Mouse (Mus musculus) testis, postnatal 14 days (tissue): ENCODE results near the gene Krt82.

ENCODE experiments used
- DNase-seq: peaks from one replicate; pipeline ENCODE4 v3.0.0; 2021; ENCODE audit warnings: low spot score

Krt82 gene

DNA sequence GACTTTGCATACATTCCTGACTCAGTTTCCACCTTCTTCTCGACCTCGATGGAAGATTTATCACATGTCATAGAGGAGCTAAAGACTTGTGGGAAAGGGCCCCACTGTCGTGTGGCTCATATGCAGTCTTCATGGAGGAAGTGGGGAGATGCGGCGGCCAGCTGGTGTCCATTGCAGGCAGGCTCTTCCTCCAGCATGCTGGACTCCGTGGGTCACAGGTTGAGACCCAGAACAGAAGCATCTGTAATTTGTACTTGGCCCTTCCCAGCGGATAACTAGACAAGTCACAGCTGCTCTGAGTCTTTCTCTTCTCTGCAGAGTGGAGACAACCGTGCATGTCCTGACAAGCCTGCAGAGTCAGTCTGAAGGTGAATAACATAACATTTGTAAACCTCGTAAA lies 42.2 kb downstream of the Krt82 start:
- DNase-seq, result no peak

DNA sequence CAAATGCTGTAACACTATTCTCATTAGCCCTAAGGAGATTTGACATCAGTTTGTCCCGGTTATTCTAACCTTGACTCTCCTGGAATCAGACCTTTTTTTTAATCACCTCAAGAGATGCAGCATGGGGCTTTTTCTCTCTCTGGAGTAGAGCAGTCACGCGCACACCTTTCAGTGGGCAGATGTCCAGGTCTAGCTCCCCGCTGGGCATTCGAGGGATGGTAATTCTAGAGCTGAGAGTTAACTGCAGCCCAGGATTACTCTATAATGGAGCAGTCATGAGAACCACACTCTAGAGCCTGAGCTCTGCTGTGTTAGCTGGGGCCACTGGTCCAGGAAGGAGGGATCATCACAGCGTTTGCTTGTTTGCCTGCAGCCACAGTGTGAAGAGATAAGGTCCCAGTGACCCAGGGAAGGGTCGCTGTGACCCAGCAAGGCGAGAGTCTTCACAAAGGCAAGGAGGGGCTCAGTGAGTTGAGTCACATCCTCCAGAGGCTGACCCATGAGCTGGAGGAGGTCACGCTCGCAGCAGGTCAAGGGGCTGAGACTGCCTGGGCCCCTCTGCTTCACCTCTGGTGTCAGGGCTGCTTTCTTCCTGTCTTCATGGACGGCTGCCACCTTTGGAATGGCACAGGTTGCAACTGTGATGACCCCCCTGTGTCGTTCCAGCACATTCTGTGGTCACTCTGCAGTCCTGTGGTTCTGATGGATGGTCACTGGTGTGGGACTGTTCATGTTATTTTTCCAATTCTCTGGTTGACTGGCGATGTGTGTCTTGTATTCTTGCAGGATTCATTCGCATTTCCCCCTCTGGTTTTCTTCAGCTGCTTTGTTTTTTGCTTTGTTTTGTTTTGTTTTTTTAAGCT lies 43.3 kb downstream of the Krt82 start:
- DNase-seq, result no peak

DNA sequence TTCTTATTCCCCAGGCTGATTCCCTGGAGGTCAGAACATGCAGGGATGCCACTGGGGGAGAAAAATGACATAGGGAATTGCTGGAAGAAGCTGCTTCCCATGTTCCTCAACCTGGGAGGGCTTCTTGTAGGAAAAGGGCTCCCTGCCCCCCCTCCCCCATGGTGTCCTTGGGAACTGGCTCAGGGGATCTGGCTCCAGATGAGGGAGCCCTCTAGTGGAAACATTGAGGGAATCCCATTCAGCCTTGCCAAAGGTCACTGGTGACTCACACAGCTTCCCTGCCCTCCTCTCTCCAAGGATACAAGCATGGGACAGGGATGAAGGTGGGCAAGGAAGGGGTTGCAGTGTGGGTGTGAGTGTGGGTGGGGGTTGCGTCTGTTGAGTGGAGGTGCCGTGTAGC lies 53.3 kb downstream of the Krt82 start:
- no peak for DNase-seq

DNA sequence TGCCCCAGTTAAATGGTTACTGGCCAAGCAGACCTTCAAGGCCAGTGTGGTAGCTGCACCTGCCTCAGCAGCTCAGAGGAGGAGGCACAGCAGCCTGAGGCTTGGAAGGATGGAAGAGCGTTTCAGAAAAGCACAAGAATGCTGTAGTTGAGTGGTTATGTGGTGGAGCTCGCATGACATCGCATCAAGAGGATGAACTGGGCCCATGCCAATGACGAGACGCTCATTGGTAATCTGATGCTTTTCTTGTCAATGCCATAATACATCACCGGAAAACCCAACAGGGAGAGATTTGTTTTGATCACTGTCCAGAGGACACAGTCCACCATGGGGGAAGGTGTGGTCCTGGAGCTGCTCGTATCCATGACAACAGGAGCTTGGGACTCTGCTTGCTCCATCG lies 55.2 kb downstream of the Krt82 start:
- DNase-seq, result no peak

DNA sequence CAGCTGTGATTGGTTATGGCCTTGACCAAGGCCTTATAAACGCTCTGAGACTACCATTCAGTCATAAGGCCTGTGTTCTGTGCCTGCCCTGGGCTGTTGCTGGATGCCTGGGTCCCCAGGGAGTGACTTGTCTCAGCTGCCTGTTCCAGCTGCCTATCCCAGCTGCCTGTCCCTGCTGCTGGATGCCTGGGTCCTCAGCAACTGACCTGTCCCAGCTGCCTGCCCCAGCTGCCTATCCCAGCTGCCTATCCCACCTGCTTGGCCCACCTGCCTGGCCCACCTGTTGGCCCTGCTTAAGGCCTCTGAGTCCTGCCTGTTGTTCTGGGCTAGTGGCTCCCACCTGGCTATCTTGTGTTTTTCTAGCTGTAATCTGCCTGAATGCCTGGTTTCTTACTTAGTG lies 56.3 kb downstream of the Krt82 start:
- DNase-seq, result no peak

DNA sequence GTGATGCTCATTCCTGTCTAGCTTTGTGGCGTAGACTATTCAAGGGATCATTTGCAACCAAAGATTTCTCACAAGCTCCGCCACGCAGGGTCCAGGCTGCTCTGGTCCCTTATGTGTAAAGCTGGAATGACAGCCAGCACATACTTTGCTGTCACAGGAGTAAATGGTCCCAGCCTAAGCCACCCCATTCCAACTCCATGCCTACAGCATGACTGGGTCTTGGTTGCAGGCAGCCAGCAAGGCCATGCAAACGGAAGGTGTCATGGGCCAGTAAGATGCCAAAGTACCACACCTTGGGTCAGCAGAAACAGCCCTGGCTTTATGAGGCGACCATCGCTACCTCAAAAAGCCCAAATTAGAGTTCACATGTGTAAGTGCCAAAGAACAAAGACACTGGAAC lies 56.8 kb downstream of the Krt82 start:
- DNase-seq, result no peak

DNA sequence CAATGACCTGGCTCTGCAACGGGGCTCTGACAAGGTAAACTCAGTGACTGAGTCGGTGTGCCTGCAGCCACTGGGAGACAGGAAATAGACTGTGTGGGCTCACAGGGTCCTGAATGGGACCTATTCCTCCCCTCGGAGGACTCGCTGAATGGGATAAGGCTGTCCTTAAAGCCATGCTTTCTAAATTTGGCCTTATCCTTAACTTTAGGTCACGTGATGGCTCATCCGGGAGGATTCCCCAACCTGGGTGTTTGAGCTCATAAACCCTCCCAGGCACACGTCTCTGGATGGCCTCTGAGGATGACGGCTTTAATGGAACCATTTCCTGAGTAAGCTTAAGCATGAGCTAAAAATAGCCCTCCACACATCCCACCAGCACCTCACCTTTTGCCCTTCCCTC lies 57.7 kb downstream of the Krt82 start:
- DNase-seq, result no peak

DNA sequence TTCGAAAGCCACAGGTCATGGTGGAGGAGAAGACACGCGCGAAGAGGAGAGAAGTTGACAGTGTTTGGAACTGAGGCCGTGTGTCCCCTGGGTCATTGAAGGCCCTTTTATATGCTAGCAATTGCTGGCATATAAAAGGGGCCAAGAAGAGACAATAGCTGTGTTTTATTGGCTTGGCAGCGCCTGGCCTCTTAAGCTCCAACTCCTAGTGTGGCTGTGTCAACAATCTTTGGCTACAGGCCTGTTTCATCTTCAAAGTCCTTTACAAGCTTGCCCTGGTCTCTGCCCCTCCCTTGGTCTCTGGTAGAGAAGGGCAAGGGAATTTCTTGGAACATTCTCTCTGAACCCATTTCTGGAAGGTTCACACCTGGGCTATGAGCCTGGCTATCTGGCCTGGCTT lies 59.0 kb downstream of the Krt82 start, which contains the start of gene Krt83:
Gene Krt83 (minus strand): TSS at position 82 of the 400 bp plus-strand sequence.
- no peak for DNase-seq
